25 mouse cellular contexts compared by ENCODE assay signal in the genomic region with DNA sequence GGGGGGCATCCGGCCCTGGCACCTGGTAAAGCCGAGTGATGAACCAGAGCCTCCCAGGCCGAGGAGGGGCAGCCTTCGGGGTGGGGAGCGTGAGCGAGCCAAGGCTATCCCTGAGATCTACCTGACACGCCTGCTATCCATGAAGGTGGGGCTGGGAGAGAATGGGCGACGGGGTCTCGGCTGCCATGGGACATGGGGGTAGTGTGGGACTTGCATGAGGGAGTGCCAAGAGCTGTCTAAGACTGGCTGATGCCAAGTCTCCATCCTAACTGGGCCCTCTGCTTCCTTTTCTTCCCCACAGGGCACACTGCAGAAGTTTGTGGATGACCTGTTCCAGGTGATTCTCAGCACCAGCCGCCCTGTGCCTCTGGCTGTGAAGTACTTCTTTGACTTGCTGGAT. TPM values are rescaled to one million over a fixed set of nuclear protein-coding genes. Genes with fewer than 3 reads are reported as not detected.
"Had no signal": no experiment of that assay in that cellular context is flagged by ENCODE, and none has a peak within 500 bp of the region (broad histone marks: within the 10 kb centered on the region; RNA-seq: fewer than 3 reads in every experiment).

No protein-coding gene starts in this region.

- DNase-seq: kidney, adult 2 months; lung, embryonic 14.5 days; lung, postnatal 10 days; lung, postnatal 4 days; midbrain, embryonic 14.5 days; retina, postnatal 1 day; right cerebral cortex, postnatal 4 days; thymus, adult 18-20 months; thymus, postnatal 14 days had no signal

RNA-seq across cellular contexts. Expression of a gene that starts 47.6 kb away (rescaled TPM):
- total RNA-seq: layer of hippocampus, postnatal 25 days; left cerebral cortex, adult 2 months; left cerebral cortex, postnatal 14 days; megakaryocyte, adult 5-6 weeks had no signal
- polyA plus RNA-seq: kidney, adult 2 months; kidney, postnatal 0 days; large intestine, adult 2 months; limb, embryonic 11.5 days; limb, embryonic 15.5 days; liver, embryonic 12.5 days; liver, embryonic 16.5 days; lung, embryonic 14.5 days; midbrain, embryonic 10.5 days; midbrain, embryonic 14.5 days; myocyte; neural tube, embryonic 11.5 days; neural tube, embryonic 15.5 days; spleen, adult 2 months; stomach, embryonic 15.5 days had no signal
